Mouse (Mus musculus) right cerebral cortex, postnatal 25 days (tissue): ENCODE measurements at regions not wholly inside any gene's neighbourhood (a gene's known extent, or its start where the extent isn't known, plus 50 kb on each side); places are given as distances from the start of the nearest gene placed in this dataset.

Experiments
- DNase-seq: peaks from one replicate; pipeline ENCODE4 v3.0.0; 2022

- DNase-seq, result no peak
These were observed 56.2 kb downstream of the Rpl36a-ps1 start for GRCm38 (mm10) chr14:98937933-98938332.

GRCm38 (mm10) chr14:98937373-98937772, 56.7 kb downstream of the Rpl36a-ps1 start:
- DNase-seq, result no peak

- DNase-seq, result no peak
These were observed 60.7 kb downstream of the Rpl36a-ps1 start for GRCm38 (mm10) chr14:98933371-98933916.

GRCm38 (mm10) chr14:98929276-98929675, 64.8 kb downstream of the Rpl36a-ps1 start:
- DNase-seq, result no peak

- DNase-seq, result no peak
These were observed 85.9 kb downstream of the Rpl36a-ps1 start for GRCm38 (mm10) chr14:98908234-98908633.

- no peak for DNase-seq
These were observed 95.2 kb downstream of the Rpl36a-ps1 start for GRCm38 (mm10) chr14:98898876-98899275.

- no peak for DNase-seq
These were observed 96.7 kb downstream of the Rpl36a-ps1 start for GRCm38 (mm10) chr14:98897390-98897789.

GRCm38 (mm10) chr14:98895933-98896332, 98.2 kb downstream of the Rpl36a-ps1 start:
- DNase-seq, result no peak

GRCm38 (mm10) chr14:98892670-98893069, 101.4 kb downstream of the Rpl36a-ps1 start:
- DNase-seq, result no peak

GRCm38 (mm10) chr14:98891252-98891947, 102.7 kb downstream of the Rpl36a-ps1 start:
- DNase-seq, result no peak

GRCm38 (mm10) chr14:98887588-98887987, 106.5 kb downstream of the Rpl36a-ps1 start:
- no peak for DNase-seq

- no peak for DNase-seq
These were observed 107.1 kb downstream of the Rpl36a-ps1 start for GRCm38 (mm10) chr14:98886982-98887381.

GRCm38 (mm10) chr14:98882586-98882985, 111.5 kb downstream of the Rpl36a-ps1 start:
- no peak for DNase-seq

- no peak for DNase-seq
These were observed 116.2 kb downstream of the Rpl36a-ps1 start for GRCm38 (mm10) chr14:98877956-98878355.

GRCm38 (mm10) chr14:98873446-98873845, 120.7 kb downstream of the Rpl36a-ps1 start:
- no peak for DNase-seq

GRCm38 (mm10) chr14:98869888-98870287, 124.2 kb downstream of the Rpl36a-ps1 start:
- DNase-seq, result no peak

- DNase-seq, result no peak
These were observed 127.2 kb downstream of the Rpl36a-ps1 start for GRCm38 (mm10) chr14:98866880-98867279.

GRCm38 (mm10) chr14:98864001-98864400, 130.1 kb downstream of the Rpl36a-ps1 start:
- no peak for DNase-seq

- no peak for DNase-seq
These were observed 130.5 kb downstream of the Rpl36a-ps1 start for GRCm38 (mm10) chr14:98863598-98863997.

GRCm38 (mm10) chr14:98862095-98862735, 131.9 kb downstream of the Rpl36a-ps1 start:
- DNase-seq, result no peak

GRCm38 (mm10) chr14:98858801-98859200, 135.3 kb downstream of the Rpl36a-ps1 start:
- no peak for DNase-seq

- DNase-seq, result no peak
These were observed 145.6 kb downstream of the Rpl36a-ps1 start for GRCm38 (mm10) chr14:98848500-98848899.

GRCm38 (mm10) chr14:98844221-98844620, 149.9 kb downstream of the Rpl36a-ps1 start:
- no peak for DNase-seq

GRCm38 (mm10) chr14:98834316-98834715, 159.8 kb downstream of the Rpl36a-ps1 start:
- no peak for DNase-seq
